Mouse (Mus musculus): ENCODE results near the gene Ifi47. TPM values are rescaled to one million over a fixed set of nuclear protein-coding genes. Genes with fewer than 3 reads are reported as not detected.

The Ifi47 gene
- polyA plus RNA-seq, 1 experiment from 2014 or later = 0.43 TPM

- no peaks in the 10 kb centered on the region for H3K27me3 ChIP-seq
- H3K9me3 ChIP-seq = no peaks in the 10 kb centered on the region
- H3K4me2 ChIP-seq = no peak within 1 kb of the TSS
- H3K36me3 ChIP-seq = no peaks in the 10 kb centered on the region
- H3K27ac ChIP-seq (replicated peaks) = no peak within 1 kb of the TSS
- H3K9ac ChIP-seq = no peak within 1 kb of the TSS
- ATAC-seq (ENCODE audit: low read depth) = no peak
- no peak within 1 kb of the TSS for H3K4me3 ChIP-seq
- H3K4me1 ChIP-seq (replicated peaks) = no peaks in the 10 kb centered on the region
Measured at GRCm38 (mm10) chr11:49114774-49115173, 38.4 kb downstream of the Ifi47 start, which contains the start of gene Olfr1396. Olfr1396 (minus strand) TSS chr11:49114874.

GRCm38 (mm10) chr11:49119635-49120034 is 43.2 kb downstream of the Ifi47 start:
- WGBS = 81% methylated on average over 3 of the region's 3 CpGs
- H3K4me2 ChIP-seq = no peak overlapping the region

GRCm38 (mm10) chr11:49124169-49124568 is 47.8 kb downstream of the Ifi47 start:
- Histone ChIP-seq H3K27ac (replicated peaks) (no peak overlapping the region), H3K4me2 (no peak overlapping the region), H3K9ac (no peak overlapping the region), H3K36me3 (no peaks in the 10 kb centered on the region), H3K4me1 (replicated peaks) (no peaks in the 10 kb centered on the region), H3K4me3 (no peak overlapping the region), H3K27me3 (no peaks in the 10 kb centered on the region), H3K9me3 (no peaks in the 10 kb centered on the region)
- ATAC-seq (ENCODE audit: low read depth) = no peak
- WGBS = 84% methylated on average over 2 of the region's 2 CpGs

More at GRCm38 (mm10) chr11:49119635-49120034, 43.2 kb downstream of the Ifi47 start:
- H3K27me3 ChIP-seq = no peaks in the 10 kb centered on the region
- no peaks in the 10 kb centered on the region for H3K36me3 ChIP-seq
- no peak for ATAC-seq (ENCODE audit: low read depth)
- H3K9me3 ChIP-seq = no peaks in the 10 kb centered on the region
- no peaks in the 10 kb centered on the region for H3K4me1 ChIP-seq (replicated peaks)
- H3K4me3 ChIP-seq = no peak overlapping the region
- no peak overlapping the region for H3K9ac ChIP-seq
- no peak overlapping the region for H3K27ac ChIP-seq (replicated peaks)

GRCm38 (mm10) chr11:49141974-49142373 is 65.6 kb downstream of the Ifi47 start, which contains the start of gene Olfr1395:
Olfr1395 (plus strand) TSS chr11:49142274.
- Histone ChIP-seq H3K36me3 (no peaks in the 10 kb centered on the region), H3K4me2 (no peak within 1 kb of the TSS), H3K4me1 (replicated peaks) (no peaks in the 10 kb centered on the region), H3K27ac (replicated peaks) (no peak within 1 kb of the TSS), H3K9me3 (no peaks in the 10 kb centered on the region), H3K9ac (no peak within 1 kb of the TSS), H3K4me3 (no peak within 1 kb of the TSS), H3K27me3 (no peaks in the 10 kb centered on the region)
- WGBS = 94% methylated on average over 6 of the region's 6 CpGs
- ATAC-seq (ENCODE audit: low read depth) = no peak

Other genes starting within 250 kb of the Ifi47 start
- 3.2 and 4.3 TPM in 2 replicates for gene Gm12184, start 249.9 kb upstream of the Ifi47 start, polyA plus RNA-seq (2015; fragmentation: Nextera tagmentation; extraction: Ambion mirVana)
- 3.2 TPM in 2 replicates for gene Irgm1, start 204.9 kb upstream of the Ifi47 start, polyA plus RNA-seq (2015; fragmentation: Nextera tagmentation; extraction: Ambion mirVana)
- gene Gm5431, start 174.4 kb upstream of the Ifi47 start, polyA plus RNA-seq (2015; fragmentation: Nextera tagmentation; extraction: Ambion mirVana) = 0.18 and 0.34 TPM in 2 replicates
- gene Psme2b, start 130.4 kb upstream of the Ifi47 start, polyA plus RNA-seq (2015; fragmentation: Nextera tagmentation; extraction: Ambion mirVana) = 2.7 and 3.6 TPM in 2 replicates
- gene Olfr56, start 97.7 kb upstream of the Ifi47 start, polyA plus RNA-seq (2015; fragmentation: Nextera tagmentation; extraction: Ambion mirVana) = not detected in 2 replicates
- 0.62 and 0.70 TPM in 2 replicates for gene 9930111J21Rik1, start 97.2 kb upstream of the Ifi47 start, polyA plus RNA-seq (2015; fragmentation: Nextera tagmentation; extraction: Ambion mirVana)
- not detected in 2 replicates for gene Gm12185, start 84.4 kb upstream of the Ifi47 start, polyA plus RNA-seq (2015; fragmentation: Nextera tagmentation; extraction: Ambion mirVana)
- 0.11 TPM in 1 of 2 replicates, not detected in the other for gene Tgtp1, start 82.4 kb upstream of the Ifi47 start, polyA plus RNA-seq (2015; fragmentation: Nextera tagmentation; extraction: Ambion mirVana)
- gene 9930111J21Rik2, start 25.3 kb upstream of the Ifi47 start, polyA plus RNA-seq (2015; fragmentation: Nextera tagmentation; extraction: Ambion mirVana) = 0.28 and 0.32 TPM in 2 replicates
- 0.10 and 0.27 TPM in 2 replicates for gene Tgtp2, start 12.4 kb upstream of the Ifi47 start, polyA plus RNA-seq (2015; fragmentation: Nextera tagmentation; extraction: Ambion mirVana)
- gene Olfr1396, start 38.3 kb downstream of the Ifi47 start, polyA plus RNA-seq (2015; fragmentation: Nextera tagmentation; extraction: Ambion mirVana) = not detected in 2 replicates
- not detected in 2 replicates for gene Olfr1395, start 65.7 kb downstream of the Ifi47 start, polyA plus RNA-seq (2015; fragmentation: Nextera tagmentation; extraction: Ambion mirVana)
- gene Olfr1394, start 77.8 kb downstream of the Ifi47 start, polyA plus RNA-seq (2015; fragmentation: Nextera tagmentation; extraction: Ambion mirVana) = not detected in 2 replicates
- 0.10 and 0.33 TPM in 2 replicates for gene Btnl9, start 110.6 kb downstream of the Ifi47 start, polyA plus RNA-seq (2015; fragmentation: Nextera tagmentation; extraction: Ambion mirVana)
- 44.5 and 50.0 TPM in 2 replicates for gene Zfp62, start 126.7 kb downstream of the Ifi47 start, polyA plus RNA-seq (2015; fragmentation: Nextera tagmentation; extraction: Ambion mirVana)
- gene Mgat1, start 167.6 kb downstream of the Ifi47 start, polyA plus RNA-seq (2015; fragmentation: Nextera tagmentation; extraction: Ambion mirVana) = 28.8 and 32.4 TPM in 2 replicates
- not detected in 2 replicates for gene Olfr1393, start 201.7 kb downstream of the Ifi47 start, polyA plus RNA-seq (2015; fragmentation: Nextera tagmentation; extraction: Ambion mirVana)
- not detected in 2 replicates for gene Olfr1392, start 208.7 kb downstream of the Ifi47 start, polyA plus RNA-seq (2015; fragmentation: Nextera tagmentation; extraction: Ambion mirVana)
- gene Olfr10, start 228.2 kb downstream of the Ifi47 start, polyA plus RNA-seq (2015; fragmentation: Nextera tagmentation; extraction: Ambion mirVana) = not detected in 2 replicates
- gene Olfr1391, start 246.2 kb downstream of the Ifi47 start, polyA plus RNA-seq (2015; fragmentation: Nextera tagmentation; extraction: Ambion mirVana) = not detected in 2 replicates